Mouse (Mus musculus) left cerebral cortex, postnatal 4 days (tissue): Measurements from ENCODE around the gene Naa35. TPM values are rescaled to one million over a fixed set of nuclear protein-coding genes. Genes with fewer than 3 reads are reported as not detected.

ENCODE experiments used
- DNase-seq: peaks from one replicate; pipeline ENCODE4 v3.0.0-alpha.2; 2022
- intact Hi-C: fragments of 180-260 bp; cut with DNase I; formaldehyde crosslinking; loops from one replicate; pipeline ENCODE4 v1.15.1; 2025
- total RNA-seq, 2 experiments: library from RNA; stranded (reverse); gene quantifications; 2 replicates each; pipeline ENCODE4 v1.2.3; 2021

The Naa35 gene
- total RNA-seq, 2 experiments from 2014 or later = 129 to 143 TPM

GRCm38 (mm10) chr13:59663939-59664712, 79.1 kb downstream of the Naa35 start:
- intact Hi-C loops = no loop called here
- no peak for DNase-seq

DNA sequence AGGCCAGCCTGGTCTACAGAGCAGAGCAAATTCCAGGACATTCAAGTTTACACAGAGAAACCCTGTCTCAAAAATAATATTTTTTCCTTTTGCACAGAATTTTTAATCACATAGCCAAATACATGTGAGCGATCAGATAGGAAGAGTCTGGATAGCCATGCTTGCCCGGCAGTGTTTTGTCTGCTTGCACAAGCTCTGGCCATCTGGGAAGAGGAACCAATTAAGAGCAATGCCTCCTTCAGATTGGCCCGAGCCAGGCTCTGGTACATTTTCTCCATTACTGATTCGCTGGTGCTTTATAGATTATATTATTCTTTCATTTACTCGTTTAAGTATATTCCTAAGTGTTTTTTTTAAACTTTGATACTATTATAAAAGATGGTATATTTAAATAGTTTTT, 82.7 kb downstream of the Naa35 start:
- intact Hi-C loops = no loop called here
- no peak for DNase-seq

- no peak for DNase-seq
- intact Hi-C loops = no loop called here
These were observed 83.5 kb downstream of the Naa35 start for GRCm38 (mm10) chr13:59668501-59669093.

DNA sequence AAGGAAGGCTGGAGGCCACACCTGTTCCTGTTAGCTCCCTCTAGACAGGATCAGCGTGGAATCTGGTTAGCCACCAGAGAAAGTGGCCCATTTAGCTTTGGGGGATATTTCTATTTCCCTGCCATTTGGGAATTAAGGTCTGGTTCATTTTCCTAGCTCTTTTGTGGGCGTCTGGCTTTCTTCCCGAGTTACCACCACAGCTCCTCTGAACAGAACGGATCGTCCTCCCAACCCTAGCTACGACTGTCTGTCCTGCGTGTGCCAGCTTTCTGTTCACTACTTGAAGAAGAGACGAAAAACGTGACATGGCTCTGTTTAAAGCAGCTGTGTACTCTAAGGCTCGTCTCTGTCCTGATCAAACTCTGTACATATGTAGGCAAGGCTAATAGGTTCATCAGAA, 84.9 kb downstream of the Naa35 start:
- DNase-seq = no peak

DNA sequence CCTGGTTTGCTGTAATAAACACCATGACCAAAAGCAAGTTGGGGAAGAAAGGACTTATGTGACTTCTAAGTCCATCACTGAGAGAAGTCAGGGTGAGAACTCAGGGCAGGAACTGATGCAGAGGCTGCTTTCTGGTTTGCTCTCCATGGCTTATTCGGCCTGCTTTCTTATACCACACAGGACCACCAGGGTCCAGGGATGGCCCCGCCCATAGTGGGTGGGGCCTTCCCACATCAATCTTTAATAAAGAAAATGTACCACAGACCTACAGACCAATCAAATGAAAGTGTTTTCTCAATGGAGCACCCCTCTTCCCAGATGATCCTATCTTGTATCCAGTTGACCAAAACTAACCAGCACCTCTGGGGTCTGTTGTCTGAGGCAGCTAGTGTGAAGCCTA, 86.5 kb downstream of the Naa35 start:
- no peak for DNase-seq
- intact Hi-C loops = no loop called here

More for the DNA sequence above, 84.9 kb downstream of the Naa35 start:
- intact Hi-C loops = no loop called here

- DNase-seq = no peak
- intact Hi-C loops = no loop called here
These were observed 87.2 kb downstream of the Naa35 start for GRCm38 (mm10) chr13:59672248-59672647.

- intact Hi-C loops = no loop called here
These were observed 88.5 kb downstream of the Naa35 start for GRCm38 (mm10) chr13:59673597-59673996.

DNA sequence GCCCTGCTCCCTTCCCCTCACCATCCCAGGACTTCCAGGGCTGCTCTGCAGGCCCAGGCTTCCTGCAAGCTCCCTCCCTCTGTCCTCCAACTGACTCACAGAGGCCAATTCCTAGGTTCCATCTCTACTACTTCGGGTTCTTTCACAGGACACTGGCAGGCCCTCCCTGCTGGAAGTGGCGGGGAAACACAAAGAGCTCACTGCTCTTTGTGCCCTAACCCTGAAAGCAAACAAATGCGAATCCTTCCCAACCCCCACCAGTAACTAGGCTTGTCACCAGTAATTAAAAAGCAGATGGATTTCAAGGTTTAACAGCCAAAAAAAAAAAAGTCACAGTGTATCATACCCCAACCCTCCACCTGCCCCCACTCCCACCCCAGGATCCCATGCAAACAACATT, 89.2 kb downstream of the Naa35 start:
- DNase-seq = no peak
- intact Hi-C loops = no loop called here

More at GRCm38 (mm10) chr13:59673597-59673996, 88.5 kb downstream of the Naa35 start:
- DNase-seq = no peak

DNA sequence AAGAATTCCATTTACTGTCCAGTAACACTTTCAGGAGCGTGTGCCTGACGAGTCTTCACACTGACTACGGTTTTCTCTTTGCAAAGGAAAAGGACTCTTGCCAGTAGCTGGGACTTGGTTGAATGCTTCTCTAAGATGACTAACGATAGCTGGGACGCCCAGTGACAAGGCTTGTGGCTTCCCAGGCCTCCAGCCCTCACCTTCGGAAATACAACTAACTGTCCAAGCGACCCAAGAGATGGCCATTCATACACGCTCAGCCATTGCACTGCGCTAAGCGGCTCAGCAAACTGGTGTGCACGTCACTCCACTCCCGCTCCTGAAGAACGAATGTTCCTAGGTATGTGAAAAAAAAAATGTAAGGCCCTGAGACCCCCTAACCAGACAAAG, 89.7 kb downstream of the Naa35 start:
- intact Hi-C loops = no loop called here
- DNase-seq = no peak

- peak; percentile 72 for DNase-seq
- intact Hi-C loops = no loop called here
These were observed 90.3 kb downstream of the Naa35 start, which contains the start of gene Golm1 for GRCm38 (mm10) chr13:59675151-59676011. Gene Golm1, minus strand, starts transcription at chr13:59675811.

DNA sequence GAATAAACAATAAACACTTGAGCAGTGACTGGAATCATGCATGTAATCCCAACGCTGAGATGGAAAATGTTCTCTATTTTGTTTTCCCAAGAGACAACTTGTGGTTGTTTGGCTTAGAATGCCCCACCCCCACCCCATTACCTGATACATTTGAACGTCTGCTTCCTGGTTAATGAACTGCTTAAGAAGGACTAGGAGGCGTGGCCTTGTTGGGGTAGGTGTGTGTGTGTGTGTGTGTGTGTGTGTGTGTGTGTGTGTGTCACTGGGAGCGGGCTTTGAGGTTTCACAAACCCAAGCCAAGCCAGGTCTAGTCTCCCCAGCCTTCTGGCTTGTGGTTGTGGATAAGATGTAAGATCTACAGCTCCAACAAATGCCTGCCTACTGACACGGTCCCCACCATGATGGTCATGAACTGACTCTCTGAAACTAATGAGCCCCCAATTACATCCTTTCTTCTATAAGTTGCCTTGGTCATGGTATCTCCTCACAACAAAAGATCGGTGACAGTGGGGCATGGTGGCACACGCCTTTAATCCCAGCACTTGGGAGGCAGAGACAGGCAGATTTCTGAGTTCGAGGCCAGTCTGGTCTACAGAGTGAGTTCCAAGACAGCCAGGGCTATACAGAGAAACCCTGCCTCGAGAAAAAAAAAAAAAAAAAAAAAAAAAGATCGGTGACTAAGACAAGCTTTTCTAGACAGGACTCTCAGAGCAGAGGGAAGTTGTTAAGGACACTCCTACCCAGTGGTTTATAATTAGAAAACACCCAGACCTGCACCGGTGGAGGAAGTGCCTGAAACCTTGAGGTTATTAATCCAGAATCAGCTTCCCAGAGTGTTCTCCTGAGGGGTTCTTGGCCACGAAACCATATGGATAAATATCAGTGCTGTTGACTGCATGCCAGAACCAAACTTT, 91.5 kb downstream of the Naa35 start:
- no peak for DNase-seq
- intact Hi-C loops = no loop called here

DNA sequence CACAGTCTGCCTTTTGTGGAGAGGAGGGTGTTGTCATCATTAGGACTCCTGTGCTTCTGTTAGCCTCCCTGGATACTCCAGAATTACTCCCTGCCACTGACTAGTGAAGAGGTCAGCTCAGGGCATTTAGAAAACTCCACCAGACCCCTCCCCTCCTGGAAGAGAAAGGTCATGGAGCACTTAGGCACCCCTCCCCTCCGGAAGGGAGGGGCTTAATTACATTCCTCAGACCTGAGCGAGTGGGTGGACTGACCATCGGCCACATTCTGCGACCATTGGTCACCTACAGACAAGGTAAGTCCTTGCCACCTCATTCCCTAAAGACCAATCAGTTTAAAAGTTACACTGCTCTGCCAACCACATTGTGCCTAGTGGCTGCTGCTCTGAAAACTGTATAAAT, 94.2 kb downstream of the Naa35 start:
- DNase-seq = no peak
- intact Hi-C loops = no loop called here

- DNase-seq = no peak
- intact Hi-C loops = no loop called here
These were observed 94.8 kb downstream of the Naa35 start for GRCm38 (mm10) chr13:59679908-59680307.

GRCm38 (mm10) chr13:59682629-59683028, 97.6 kb downstream of the Naa35 start:
- intact Hi-C loops = no loop called here
- DNase-seq = no peak

- DNase-seq = no peak
- intact Hi-C loops = no loop called here
These were observed 100.2 kb downstream of the Naa35 start for GRCm38 (mm10) chr13:59685236-59685635.

Other genes with a start within 250 kb of the Naa35 start
- gene Agtpbp1, start within 50 bp of the Naa35 start, total RNA-seq = 100 to 1,000 TPM; 329 to 336 TPM
- gene Golm1, start 90.6 kb downstream of the Naa35 start, total RNA-seq = 10 to 100 TPM; 15.5 to 16.5 TPM
- not detected for gene 4921517D22Rik, start 108.8 kb downstream of the Naa35 start, total RNA-seq
- under 1 TPM; 0.46 to 0.48 TPM for gene Spata31d1a, start 125.1 kb downstream of the Naa35 start, total RNA-seq
- gene Spata31d1b, start 127.0 kb downstream of the Naa35 start, total RNA-seq = not detected
- under 1 TPM in 1 of 2 experiments, not detected in 1; 0.08 TPM for gene Spata31d1d, start 146.5 kb downstream of the Naa35 start, total RNA-seq
- gene 1700014D04Rik, start 161.5 kb downstream of the Naa35 start, total RNA-seq = under 1 TPM; 0.18 to 0.42 TPM
- gene Isca1, start 184.6 kb downstream of the Naa35 start, total RNA-seq = 10 to 100 TPM; 74.4 to 76.6 TPM
- gene Gm49354, start 197.0 kb downstream of the Naa35 start, total RNA-seq = not detected
- 10 to 100 TPM; 66.2 to 70.8 TPM for gene Tut7, start 237.9 kb downstream of the Naa35 start, total RNA-seq